Mouse (Mus musculus) CH12.LX (cell line): ENCODE measurements around the gene Kcna6. TPM values are rescaled to one million over a fixed set of nuclear protein-coding genes. Genes with fewer than 3 reads are reported as not detected.

Source experiments
- DNase-seq: peaks from one replicate; pipeline ENCODE4 v3.0.0-alpha.2; 2013; ENCODE audit errors: extremely low read depth
- H3K27ac ChIP-seq: 2 replicates; pipeline ENCODE4 v1.5.1; 2012; ENCODE audit warnings: low read depth, mild to moderate bottlenecking, control low read depth, moderate library complexity; ENCODE audit not compliant: insufficient read depth
- H3K27me3 ChIP-seq: replicated peaks from 2 replicates; pipeline ENCODE3; 2012; ENCODE audit warnings: inconsistent platforms
- H3K36me3 ChIP-seq, 2 experiments: replicated peaks in 1 of 2; 2 replicates each; pipeline versions ENCODE3 to v1.6.1; 2012; ENCODE audit warnings: inconsistent platforms in 1 of 2, low read length in 1 of 2, mild to moderate bottlenecking in 1 of 2, mixed read lengths in 1 of 2, moderate library complexity in 1 of 2; ENCODE audit not compliant: control insufficient read depth in 1 of 2, insufficient read depth in 1 of 2
- H3K4me1 ChIP-seq, 2 experiments: 2 replicates each; pipeline ENCODE4 v1.6.1; 2012; ENCODE audit warnings: inconsistent platforms in 1 of 2, moderate library complexity in 1 of 2; ENCODE audit not compliant: insufficient read depth in 2 of 2, control insufficient read depth in 1 of 2
- H3K4me2 ChIP-seq: 2 replicates; pipeline ENCODE4 v1.6.1; 2012; ENCODE audit warnings: low read depth, mild to moderate bottlenecking, control low read depth; ENCODE audit not compliant: poor library complexity, insufficient read depth, severe bottlenecking
- H3K4me3 ChIP-seq, 3 experiments: fragments of 150-350 bp in 1 of 3; sonication (generic) in 1 of 3; replicated peaks in 1 of 3; 2 replicates each; pipeline versions ENCODE3 to v1.5.1; 2011 to 2012; ENCODE audit warnings: low read depth in 2 of 3, low read length in 2 of 3, mild to moderate bottlenecking in 2 of 3, moderate library complexity in 2 of 3, control low read depth in 1 of 3, improper control_type of control experiment in 1 of 3, inconsistent platforms in 1 of 3, mixed read lengths in 1 of 3; ENCODE audit not compliant: poor library complexity in 1 of 3
- H3K79me2 ChIP-seq: replicated peaks from 2 replicates; pipeline ENCODE4 v1.6.1; 2012; ENCODE audit warnings: mild to moderate bottlenecking, moderate library complexity; ENCODE audit not compliant: control insufficient read depth, poor library complexity, insufficient read depth, severe bottlenecking; ENCODE audit errors: extremely low read depth
- H3K9ac ChIP-seq: 2 replicates; pipeline ENCODE4 v1.6.1; 2012; ENCODE audit warnings: low read depth, mild to moderate bottlenecking, control low read depth, moderate library complexity; ENCODE audit not compliant: insufficient read depth
- H3K9me3 ChIP-seq: replicated peaks from 2 replicates; pipeline ENCODE3; 2012; ENCODE audit warnings: low read length, inconsistent platforms, mixed read lengths
- BHLHE40 ChIP-seq: IDR thresholded peaks from 2 replicates; pipeline ENCODE4 v1.6.1; 2011; ENCODE audit warnings: mild to moderate bottlenecking, low read depth, low read length, improper control_type of control experiment
- CHD1 ChIP-seq: IDR thresholded peaks from 2 replicates; pipeline ENCODE4 v1.6.1; 2012; ENCODE audit warnings: low read depth, low read length, improper control_type of control experiment, inconsistent platforms
- CHD2 ChIP-seq: IDR thresholded peaks from 2 replicates; pipeline ENCODE4 v1.6.1; 2011; ENCODE audit warnings: low read length, improper control_type of control experiment
- CTCF ChIP-seq, 2 experiments: IDR thresholded peaks in 1 of 2; conservative IDR thresholded peaks in 1 of 2; 2 replicates each; pipeline ENCODE4 v1.5.1; 2011 to 2012; ENCODE audit warnings: low read depth in 2 of 2, low read length in 2 of 2, improper control_type of control experiment in 1 of 2, inconsistent platforms in 1 of 2, mild to moderate bottlenecking in 1 of 2, moderate library complexity in 1 of 2
- EP300 ChIP-seq: IDR thresholded peaks from 2 replicates; pipeline ENCODE4 v1.6.1; 2011; ENCODE audit warnings: low read length, improper control_type of control experiment
- HCFC1 ChIP-seq: IDR thresholded peaks from 2 replicates; pipeline ENCODE4 v1.6.1; 2012; ENCODE audit warnings: low read depth, mild to moderate bottlenecking, inconsistent platforms, low read length, improper control_type of control experiment
- IRF4 ChIP-seq: IDR thresholded peaks from 2 replicates; pipeline ENCODE4 v1.6.1; 2014; ENCODE audit warnings: low read depth, mild to moderate bottlenecking, inconsistent platforms, low read length, improper control_type of control experiment
- JUN ChIP-seq: IDR thresholded peaks from 2 replicates; pipeline ENCODE4 v1.6.1; 2011; ENCODE audit warnings: low read depth, mild to moderate bottlenecking, low read length, improper control_type of control experiment, moderate library complexity; ENCODE audit not compliant: insufficient read depth
- KAT2A ChIP-seq: IDR thresholded peaks from 2 replicates; pipeline ENCODE4 v1.6.1; 2012; ENCODE audit warnings: low read length, improper control_type of control experiment, inconsistent platforms; ENCODE audit not compliant: insufficient replicate concordance
- MAX ChIP-seq: IDR thresholded peaks from 2 replicates; pipeline ENCODE4 v1.6.1; 2011; ENCODE audit warnings: low read length, improper control_type of control experiment
- MAZ ChIP-seq: IDR thresholded peaks from 2 replicates; pipeline ENCODE4 v1.6.1; 2012; ENCODE audit warnings: low read depth, mild to moderate bottlenecking, inconsistent platforms, low read length, improper control_type of control experiment, moderate library complexity
- MEF2A ChIP-seq: IDR thresholded peaks from 2 replicates; pipeline ENCODE4 v1.6.1; 2014; ENCODE audit warnings: low read depth, mild to moderate bottlenecking, inconsistent platforms, low read length, improper control_type of control experiment, borderline replicate concordance
- MYC ChIP-seq: IDR thresholded peaks from 2 replicates; pipeline ENCODE4 v1.6.1; 2011; ENCODE audit warnings: low read depth, mild to moderate bottlenecking, improper control_type of control experiment, low read length
- NELFE ChIP-seq: IDR thresholded peaks from 2 replicates; pipeline ENCODE4 v1.6.1; 2011; ENCODE audit warnings: low read depth, low read length, improper control_type of control experiment
- NRF1 ChIP-seq: IDR thresholded peaks from 2 replicates; pipeline ENCODE4 v1.6.1; 2014; ENCODE audit warnings: low read depth, mild to moderate bottlenecking, inconsistent platforms, low read length, improper control_type of control experiment, moderate library complexity
- PAX5 ChIP-seq: IDR thresholded peaks from 2 replicates; pipeline ENCODE4 v1.6.1; 2012; ENCODE audit warnings: low read length, inconsistent platforms, mixed read lengths
- RAD21 ChIP-seq: IDR thresholded peaks from 2 replicates; pipeline ENCODE4 v1.6.1; 2011; ENCODE audit warnings: low read depth, mild to moderate bottlenecking, low read length, improper control_type of control experiment, moderate library complexity
- RCOR1 ChIP-seq: conservative IDR thresholded peaks from 2 replicates; pipeline ENCODE4 v1.6.1; 2012; ENCODE audit warnings: low read depth, mild to moderate bottlenecking, inconsistent platforms, low read length, improper control_type of control experiment
- SIN3A ChIP-seq: IDR thresholded peaks from 2 replicates; pipeline ENCODE4 v1.6.1; 2012; ENCODE audit warnings: low read length, improper control_type of control experiment, inconsistent platforms
- SMC3 ChIP-seq: IDR thresholded peaks from 2 replicates; pipeline ENCODE4 v1.6.1; 2011; ENCODE audit warnings: low read depth, low read length, improper control_type of control experiment
- TBP ChIP-seq: conservative IDR thresholded peaks from 2 replicates; pipeline ENCODE4 v1.6.1; 2011; ENCODE audit warnings: low read depth, low read length, improper control_type of control experiment
- TCF12 ChIP-seq: IDR thresholded peaks from 2 replicates; pipeline ENCODE4 v1.6.1; 2014; ENCODE audit warnings: low read depth, mild to moderate bottlenecking, inconsistent platforms, low read length, improper control_type of control experiment
- ZNF384 ChIP-seq: IDR thresholded peaks from 2 replicates; pipeline ENCODE4 v1.6.1; 2012; ENCODE audit warnings: low read depth, low read length, improper control_type of control experiment, inconsistent platforms
- dilution Hi-C: fragments of 300-500 bp; cut with MboI; formaldehyde crosslinking; loops from 2 replicates; pipeline ENCODE4 v1.14.3; 2020; ENCODE audit warnings: low sequenced_read_pairs; ENCODE audit not compliant: extremely low pct_unique_long_range_greater_than_20kb, extremely low pct_ligation_motif_present
- in situ Hi-C: fragments of 300-500 bp; cut with MboI; formaldehyde crosslinking; loops from 3 replicates; pipeline ENCODE4 v1.14.3; 2019; ENCODE audit warnings: low sequenced_read_pairs, low pct_ligation_motif_present, low pct_unique_long_range_greater_than_20kb, mixed read lengths
- polyA plus RNA-seq: library from polyadenylated mRNA; unstranded; fragments of >175 nt; gene quantifications from 2 replicates; pipeline ENCODE4 v1.2.1, GENCODE M21; 2012; ENCODE audit warnings: low read depth; ENCODE audit not compliant: insufficient read length
- total RNA-seq, 2 experiments: library from RNA; depleted of rRNA; stranded (reverse); fragments of 300-350 nt in 1 of 2; fragments of >200 nt in 1 of 2; gene quantifications; 2 replicates each; pipeline ENCODE4 v1.2.3; 2012 to 2014

Kcna6 gene
- total and polyA plus RNA-seq, 3 experiments = not detected

DNA sequence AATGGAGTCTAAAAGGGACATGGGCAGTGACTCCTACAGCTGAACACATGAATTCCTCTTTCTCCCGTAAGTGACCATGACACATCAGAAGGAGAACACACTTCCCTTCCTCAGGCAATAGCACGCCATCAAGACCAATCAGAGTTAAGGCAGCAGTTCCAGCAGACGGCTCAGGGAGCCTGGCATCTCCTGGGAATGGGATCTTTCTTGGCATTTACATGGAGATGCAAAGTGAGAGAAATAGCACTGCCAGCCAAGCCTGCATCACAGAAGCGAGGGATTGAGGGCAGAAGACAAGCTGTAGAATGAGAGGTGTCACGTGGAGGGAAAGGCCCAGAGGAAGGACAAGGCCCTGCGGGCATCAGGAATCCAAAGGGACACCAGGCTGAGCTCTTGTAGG is 7.8 kb downstream of the Kcna6 start:
- no peaks in the 10 kb centered on the region for H3K4me1 ChIP-seq
- no peaks in the 10 kb centered on the region for H3K36me3 ChIP-seq
- H3K4me3 ChIP-seq = no peak overlapping the region
- TF ChIP-seq BHLHE40 (no peak), SMC3 (no peak), TBP (no peak), RCOR1 (no peak), MAZ (no peak), NELFE (no peak), JUN (no peak), NRF1 (no peak), KAT2A (no peak), TCF12 (no peak)
- H3K9me3 ChIP-seq = no peaks in the 10 kb centered on the region
- no peak overlapping the region for H3K9ac ChIP-seq
- in situ Hi-C loops (no loop called here), dilution Hi-C loops (no loop called here)
- H3K27me3 ChIP-seq = peaks cover 98% of the 10 kb centered on the region
- DNase-seq = no peak
- H3K79me2 ChIP-seq = no peaks in the 10 kb centered on the region
- no peak overlapping the region for H3K27ac ChIP-seq
- no peak overlapping the region for H3K4me2 ChIP-seq

DNA sequence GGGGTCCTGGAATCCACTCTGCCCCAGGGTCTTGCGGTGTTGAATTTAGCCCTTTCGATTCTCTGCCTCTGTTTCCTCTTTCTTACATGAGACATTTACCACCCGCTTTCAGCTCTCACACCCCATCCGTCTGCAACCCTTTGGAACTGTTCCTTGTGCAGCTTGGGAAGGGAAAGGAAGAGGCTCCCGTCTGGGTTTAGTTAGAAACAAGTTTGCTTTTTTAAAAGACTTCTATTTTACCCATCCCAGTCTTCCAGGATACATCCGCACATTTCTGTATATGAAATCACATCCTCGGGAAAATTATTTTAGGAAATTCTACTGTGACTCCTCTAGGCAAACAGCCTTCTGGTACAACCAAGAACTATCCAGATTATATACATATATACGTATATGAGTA is 11.7 kb downstream of the Kcna6 start:
- dilution Hi-C loops = no loop called here
- in situ Hi-C loops = no loop called here
- Histone ChIP-seq H3K4me2 (no peak overlapping the region), H3K27me3 (peaks cover 95% of the 10 kb centered on the region), H3K79me2 (no peaks in the 10 kb centered on the region), H3K27ac (no peak overlapping the region), H3K4me1 (no peaks in the 10 kb centered on the region), H3K9me3 (no peaks in the 10 kb centered on the region), H3K4me3 (no peak overlapping the region), H3K9ac (no peak overlapping the region), H3K36me3 (no peaks in the 10 kb centered on the region)
- DNase-seq = no peak
- TF ChIP-seq SIN3A (no peak), IRF4 (no peak), ZNF384 (no peak), EP300 (no peak), RAD21 (no peak), MEF2A (no peak), MYC (no peak), BHLHE40 (no peak), HCFC1 (no peak), CHD1 (no peak), PAX5 (no peak), CTCF (conservative IDR thresholded peaks at IDR 0.05 in 1 of 2, IDR thresholded peaks at IDR 0.05 in 1 of 2; ENCODE audit: low read depth in 2 of 2, low read length in 2 of 2) (no peak), CHD2 (no peak), MAX (no peak), KAT2A (no peak)
